Mouse (Mus musculus) heart, adult 18-20 months (tissue): ENCODE measurements around the gene Nek1. TPM values are rescaled to one million over a fixed set of nuclear protein-coding genes. Genes with fewer than 3 reads are reported as not detected.

Source experiments
- DNase-seq, 2 experiments: peaks; one replicate each; pipeline ENCODE4 v3.0.0; 2021 to 2022; ENCODE audit warnings: mixed read lengths in 1 of 2
- total RNA-seq, 2 experiments: library from RNA; stranded (reverse); gene quantifications; 2 replicates each; pipeline ENCODE4 v1.2.3; 2021

Nek1 gene
- total RNA-seq, 2 experiments from 2014 or later = 9.5 to 9.6 TPM

DNA sequence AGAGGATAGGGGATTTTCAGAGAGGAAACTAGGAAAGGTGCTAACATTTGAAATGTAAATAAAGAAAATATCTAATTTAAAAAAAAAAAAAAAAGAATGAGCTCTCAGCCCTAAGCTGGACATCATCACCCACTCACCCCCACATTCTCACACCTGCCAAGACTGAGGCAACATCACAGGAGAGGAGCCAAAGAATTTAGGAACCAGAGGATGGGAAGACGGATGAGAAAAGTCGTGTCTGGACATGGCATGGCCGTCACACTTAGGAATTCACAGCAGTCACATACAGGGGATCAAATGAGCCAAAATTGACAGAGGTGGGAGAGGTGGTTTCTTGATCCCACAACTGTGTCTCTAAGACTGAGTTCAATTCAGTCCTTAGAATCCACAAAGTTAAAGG is 165.5 kb downstream of the Nek1 start:
- no peak for DNase-seq

- no peak for DNase-seq
These were observed 168.6 kb downstream of the Nek1 start for GRCm38 (mm10) chr8:61161461-61162185.

GRCm38 (mm10) chr8:61162186-61162566 is 169.2 kb downstream of the Nek1 start:
- DNase-seq = no peak

DNA sequence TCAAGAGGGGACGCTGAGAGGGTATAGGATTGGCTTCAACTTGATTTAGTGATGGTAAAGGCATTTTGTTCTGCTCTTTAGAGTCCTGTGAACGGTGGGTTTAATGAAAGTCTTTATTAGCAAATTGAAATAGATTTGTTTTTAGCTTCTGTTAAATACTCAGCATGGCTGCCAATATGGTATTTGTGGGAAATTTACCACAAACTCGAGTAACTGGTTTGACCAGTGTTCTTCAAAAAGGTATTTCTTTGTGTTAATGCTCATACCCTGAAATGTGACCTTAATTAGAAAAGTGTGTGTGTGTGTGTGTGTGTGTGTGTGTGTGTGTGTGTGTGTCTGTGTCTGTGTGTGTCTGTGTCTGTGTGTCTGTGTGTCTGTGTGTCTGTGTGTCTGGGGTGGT is 178.6 kb downstream of the Nek1 start:
- no peak for DNase-seq

- no peak for DNase-seq
These were observed 181.0 kb downstream of the Nek1 start for GRCm38 (mm10) chr8:61173921-61174492.

- no peak for DNase-seq
These were observed 182.9 kb downstream of the Nek1 start for GRCm38 (mm10) chr8:61175876-61176275.

GRCm38 (mm10) chr8:61177680-61178593 is 184.9 kb downstream of the Nek1 start:
- no peak for DNase-seq

- no peak for DNase-seq
These were observed 185.7 kb downstream of the Nek1 start for GRCm38 (mm10) chr8:61178594-61179140.

Other genes with a start within 250 kb of the Nek1 start
- gene Hpf1, start 102.8 kb upstream of the Nek1 start, total RNA-seq = 10 to 100 TPM; 15.8 to 16.6 TPM
- gene Clcn3, start 9.9 kb upstream of the Nek1 start, total RNA-seq = 10 to 100 TPM; 31.6 to 32.0 TPM
- gene Sh3rf1, start 230.7 kb downstream of the Nek1 start, total RNA-seq = 1 to 10 TPM; 4.7 to 5.0 TPM